Mouse (Mus musculus) natural killer cell, adult 2 months (primary cell): ENCODE measurements around the gene Tpi1.
"Not testable (repeated sequence)": the region's sequence is repeated elsewhere in the genome, so short reads cannot be mapped to it uniquely, and the experiment has no call there.

Source experiments
- DNase-seq, 2 experiments: peaks; one replicate each; pipeline ENCODE4 v3.0.0; 2022; ENCODE audit warnings: low spot score in 2 of 2

The Tpi1 gene

GRCm38 (mm10) chr6:124831199-124831598, 17.1 kb upstream of the Tpi1 start:
- DNase-seq, result not testable (repeated sequence)

DNA sequence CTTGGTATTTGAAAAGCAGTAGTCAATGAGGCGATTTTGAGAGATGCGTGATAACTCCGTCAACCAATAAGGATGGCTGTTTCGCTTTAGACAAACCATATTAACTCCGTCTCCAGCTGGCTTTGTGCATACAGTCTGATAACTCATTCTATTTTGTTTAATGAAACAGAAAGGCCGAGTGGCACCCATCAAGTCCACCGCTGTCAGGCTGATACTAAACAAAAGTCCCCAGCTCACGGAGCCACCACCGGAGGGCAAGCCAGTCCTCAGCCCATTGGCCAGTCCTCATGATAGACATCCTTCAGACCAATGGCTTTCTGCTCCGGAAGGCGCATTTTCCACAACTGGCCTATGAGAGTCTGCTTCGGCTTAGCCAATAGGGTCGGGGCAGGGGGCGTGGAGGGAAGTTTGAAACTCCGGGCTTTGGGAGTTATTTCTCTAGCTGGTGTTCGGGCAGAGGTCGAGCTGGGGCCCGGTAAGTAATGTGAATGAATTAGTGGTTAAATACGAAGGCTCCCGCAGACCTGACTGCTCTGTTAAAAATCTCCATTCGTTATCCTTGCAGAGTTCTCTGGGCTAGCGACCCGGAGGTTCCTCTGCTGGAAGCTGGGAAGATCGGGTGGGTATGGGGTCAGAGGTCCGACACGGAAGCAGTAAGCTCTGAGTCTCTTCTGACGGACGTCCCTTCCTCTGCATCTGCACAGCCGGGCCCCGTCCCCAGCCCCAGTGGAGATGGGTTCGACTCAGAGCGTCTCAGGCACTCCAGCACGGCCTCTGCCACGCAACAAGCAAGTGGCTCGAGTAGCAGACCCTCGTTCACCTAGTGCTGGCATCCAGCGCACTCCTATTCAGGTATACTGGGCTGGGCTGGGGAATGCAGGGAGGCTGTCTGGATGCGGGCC, 16.0 kb upstream of the Tpi1 start:
- DNase-seq, result peak; percentile 91 to 92

DNA sequence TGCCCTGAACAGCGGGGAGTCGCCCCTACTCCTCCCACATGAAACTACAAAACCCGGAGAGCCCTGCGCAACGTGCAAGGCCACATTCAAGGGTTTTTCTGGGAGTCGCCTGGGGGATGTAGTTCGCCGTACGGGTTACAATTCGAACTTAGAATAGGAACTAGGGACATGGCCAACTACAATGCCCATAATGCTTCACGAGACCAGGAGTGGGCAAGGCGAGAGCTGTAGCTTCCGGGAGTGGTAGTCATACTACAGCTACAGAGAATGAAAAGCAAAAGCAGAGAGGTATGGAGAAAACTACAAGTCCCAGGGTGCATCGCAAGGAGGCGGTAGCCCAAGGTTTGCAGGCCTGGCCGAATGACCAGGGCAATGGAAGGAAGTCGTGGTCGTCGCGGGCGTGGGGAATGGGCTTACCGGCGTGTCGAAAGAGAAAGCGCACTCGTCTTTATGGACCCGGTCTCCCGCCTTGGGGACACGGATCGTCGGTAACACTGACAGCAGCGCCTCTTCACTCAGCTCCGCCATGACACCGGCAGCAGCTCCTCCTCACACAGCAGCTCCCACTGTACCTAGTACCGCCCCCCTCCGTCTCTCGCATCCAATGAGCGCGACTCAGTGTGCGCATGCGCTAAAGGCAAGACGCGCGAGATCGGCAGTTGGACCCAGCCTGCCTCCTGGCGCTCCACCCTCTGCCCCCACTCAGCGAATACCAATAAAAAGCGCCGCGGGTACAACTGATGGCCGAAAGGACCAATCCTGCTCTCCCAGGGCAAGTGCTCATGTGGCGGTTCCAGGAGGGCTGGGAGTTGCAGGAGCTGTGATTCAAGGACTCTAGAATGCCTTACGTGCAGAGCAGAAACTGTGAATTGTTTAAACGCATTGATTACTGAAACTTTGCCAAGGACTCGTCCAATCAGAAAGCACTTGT, 15.0 kb upstream of the Tpi1 start, which contains the start of the genes Usp5 and Cdca3:
Usp5 (minus strand) TSS at position 617 of the 931 bp plus-strand sequence.
Cdca3 (plus strand) TSS at position 680 of the 931 bp plus-strand sequence.
- DNase-seq, result peak; percentile 98 to 99

GRCm38 (mm10) chr6:124828101-124828592, 14.1 kb upstream of the Tpi1 start:
- peak; percentile 18 to 47 for DNase-seq

DNA sequence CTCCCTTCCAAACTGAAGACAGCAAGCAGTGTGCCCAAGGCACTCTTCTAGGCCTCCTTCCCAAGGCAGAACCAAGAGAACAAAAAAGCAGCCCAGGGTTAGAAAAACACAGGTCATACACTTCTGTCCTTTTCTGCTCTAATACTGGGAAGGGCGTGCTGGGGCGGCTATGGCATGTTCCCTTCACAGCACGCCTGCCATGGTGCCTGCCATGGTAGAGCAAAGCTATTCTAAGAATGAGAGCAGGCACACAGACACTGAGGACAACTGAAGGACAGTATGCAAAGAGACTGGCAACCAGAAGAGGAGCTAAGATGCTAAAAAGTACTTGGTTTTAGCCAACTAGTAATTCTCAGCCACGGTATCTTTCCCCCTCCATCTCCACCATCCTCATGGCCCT, 8.0 kb upstream of the Tpi1 start:
- no peak for DNase-seq

DNA sequence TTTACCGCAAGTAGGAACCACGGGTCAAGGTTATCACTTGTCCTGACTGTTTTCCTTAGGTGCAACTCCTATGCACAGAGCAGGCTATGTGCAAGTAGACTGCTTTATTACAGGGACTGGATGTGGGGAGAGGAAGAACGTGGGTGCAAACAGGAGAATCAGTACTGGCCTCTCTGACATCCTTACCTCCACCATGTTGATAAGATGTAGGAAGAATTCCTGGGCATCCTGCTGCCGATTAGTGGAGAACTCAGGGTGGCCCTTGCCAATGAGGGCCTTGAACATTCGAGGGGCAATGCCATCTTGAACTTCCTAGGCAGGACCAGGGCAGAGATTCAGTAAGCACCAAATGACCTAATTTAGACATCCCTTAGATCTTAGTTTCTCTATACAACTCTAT, 6.8 kb upstream of the Tpi1 start:
- no peak for DNase-seq

DNA sequence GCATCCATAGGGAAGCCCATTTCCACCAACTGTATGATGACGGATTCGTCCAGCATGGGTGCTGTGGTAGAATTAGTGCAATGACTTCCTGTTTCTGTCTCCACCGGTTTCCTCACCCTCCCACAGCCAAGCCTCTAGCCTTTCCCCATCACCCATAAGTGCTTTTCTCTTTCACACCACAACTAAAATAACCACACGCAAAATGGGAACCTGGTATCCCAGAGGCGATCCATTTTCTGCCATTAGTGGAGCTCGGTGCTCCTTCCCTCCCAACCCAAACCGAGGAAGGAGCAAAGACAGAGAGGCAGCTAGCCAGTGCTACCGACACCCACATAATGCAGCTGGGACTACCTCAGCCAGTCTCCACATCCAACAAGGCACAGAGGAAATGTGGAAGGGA, 3.9 kb upstream of the Tpi1 start:
- DNase-seq, result no peak

- no peak for DNase-seq
Measured at GRCm38 (mm10) chr6:124817563-124817962, 3.5 kb upstream of the Tpi1 start.

DNA sequence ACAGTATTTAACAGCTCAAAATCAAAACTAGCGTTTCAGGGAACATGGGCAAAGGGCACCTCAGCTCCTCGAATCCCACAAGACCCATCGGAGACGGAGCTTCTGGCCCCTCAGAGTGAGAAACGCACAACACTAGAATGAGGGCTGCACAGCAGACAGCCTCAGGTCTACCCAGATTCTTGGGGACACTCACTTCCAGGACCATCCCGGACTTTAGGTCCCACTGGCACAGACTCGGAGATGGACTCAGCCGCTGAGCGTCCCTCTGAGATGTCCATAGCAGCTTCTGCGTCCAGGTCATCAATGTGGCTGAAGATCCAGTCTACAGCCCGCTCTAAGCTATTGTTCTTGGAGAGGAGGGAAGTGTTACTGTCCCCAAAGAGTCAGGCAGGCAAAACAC, 3.0 kb upstream of the Tpi1 start:
- DNase-seq, result no peak

DNA sequence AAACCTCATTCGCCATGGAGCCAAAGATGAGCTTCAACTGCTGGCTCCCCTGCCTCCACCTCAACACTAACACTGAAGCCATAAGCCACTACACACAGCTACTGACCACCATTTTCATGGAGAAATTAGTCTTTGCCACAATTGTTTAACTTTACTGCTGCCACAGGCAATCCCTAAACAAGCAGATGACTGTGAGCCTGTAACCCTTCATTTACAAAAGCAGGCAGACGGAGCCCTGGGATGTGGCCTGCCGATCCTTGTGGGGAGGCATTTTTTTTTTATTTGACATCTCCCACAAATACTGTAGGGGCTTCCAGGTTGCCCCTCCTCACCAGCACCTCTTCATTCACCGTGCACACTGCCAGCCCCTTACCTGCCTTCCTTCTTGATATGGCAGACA, 2.5 kb upstream of the Tpi1 start:
- DNase-seq, result no peak

DNA sequence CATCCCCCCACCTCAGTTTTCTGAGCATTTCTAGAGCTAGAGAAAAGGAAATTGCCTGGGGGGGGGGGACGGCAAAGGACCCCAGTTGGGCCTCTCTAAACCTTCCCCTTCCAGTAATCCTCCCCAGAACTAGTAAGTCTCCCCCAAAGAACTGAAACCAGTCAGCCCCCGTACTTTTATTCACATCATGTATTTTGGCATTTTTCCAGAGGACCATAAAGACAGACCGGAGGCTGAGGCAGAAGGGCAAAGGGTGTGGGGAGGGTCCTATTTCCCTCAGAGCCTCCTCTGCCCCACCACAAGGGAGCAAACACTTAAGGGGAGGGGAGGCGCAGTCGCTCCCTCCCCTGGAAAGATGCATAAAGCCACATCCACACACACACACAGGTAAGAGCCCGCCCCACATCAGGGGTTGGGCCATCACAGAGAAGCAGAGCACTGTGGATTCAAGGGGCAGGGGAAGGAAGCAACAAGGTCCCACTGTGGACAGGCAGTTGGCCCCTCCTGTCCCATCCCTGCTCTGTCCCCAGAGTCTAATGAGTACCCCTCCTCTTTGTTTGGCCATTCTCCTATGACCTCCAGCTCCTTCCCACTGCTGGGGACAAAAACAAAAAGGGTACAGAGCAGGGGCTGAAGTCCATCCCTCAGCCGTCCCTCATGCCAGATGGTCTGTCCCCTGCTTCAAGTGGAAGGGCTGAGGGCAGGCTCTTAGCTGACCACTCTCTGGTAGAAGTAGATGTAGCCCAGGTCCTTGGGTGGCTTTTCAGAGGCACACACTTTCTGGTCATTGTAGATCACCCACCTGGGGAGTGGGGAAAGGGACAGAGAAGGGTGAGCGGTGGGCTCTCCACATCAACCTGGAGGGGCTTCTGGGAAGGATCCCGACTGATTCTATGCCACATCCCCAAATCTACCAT, 1.0 kb upstream of the Tpi1 start:
- no peak for DNase-seq

DNA sequence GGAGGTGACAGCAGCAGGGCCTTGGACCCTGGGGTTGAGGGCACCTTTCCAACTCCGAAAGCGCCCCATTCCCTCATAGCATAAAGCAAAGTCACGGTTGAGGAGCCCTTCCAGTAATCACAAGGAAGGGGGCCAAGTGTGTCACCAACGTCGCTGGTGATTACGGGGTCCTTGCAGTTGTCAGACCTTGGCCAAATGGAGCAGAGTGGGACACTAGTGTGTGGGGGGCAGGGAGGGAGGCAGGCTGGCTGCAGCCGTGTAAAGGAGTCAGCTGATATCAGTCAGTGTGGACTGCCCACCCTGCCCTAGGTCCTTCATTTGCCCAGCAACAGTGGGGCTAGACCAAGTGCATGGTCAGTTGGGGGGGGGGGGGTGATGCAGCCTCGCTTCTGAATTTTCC, 352 bp upstream of the Tpi1 start:
- DNase-seq, result no peak

- peak; percentile 45 to 47 for DNase-seq
Measured at GRCm38 (mm10) chr6:124813496-124813895, 600 bp downstream of the Tpi1 start.

DNA sequence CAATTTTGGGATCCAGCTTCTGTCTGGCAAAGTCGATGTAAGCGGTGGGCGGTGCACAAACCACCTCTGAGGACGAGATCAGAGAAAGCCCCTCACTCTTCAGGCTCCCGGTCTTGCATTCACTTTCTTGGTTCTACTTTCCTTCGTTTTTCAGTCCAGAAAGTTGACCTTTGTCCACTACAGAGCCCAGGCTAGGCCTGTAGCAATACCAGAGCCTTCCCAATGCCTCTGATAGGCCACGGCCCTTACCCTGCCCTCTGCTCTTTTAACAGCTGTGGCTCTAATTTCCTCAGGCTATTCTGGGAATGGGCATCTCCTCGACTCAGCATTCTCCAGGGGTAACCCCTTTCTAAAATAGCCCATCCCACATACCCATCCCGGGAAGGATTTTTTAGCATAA, 1.2 kb downstream of the Tpi1 start:
- no peak for DNase-seq

DNA sequence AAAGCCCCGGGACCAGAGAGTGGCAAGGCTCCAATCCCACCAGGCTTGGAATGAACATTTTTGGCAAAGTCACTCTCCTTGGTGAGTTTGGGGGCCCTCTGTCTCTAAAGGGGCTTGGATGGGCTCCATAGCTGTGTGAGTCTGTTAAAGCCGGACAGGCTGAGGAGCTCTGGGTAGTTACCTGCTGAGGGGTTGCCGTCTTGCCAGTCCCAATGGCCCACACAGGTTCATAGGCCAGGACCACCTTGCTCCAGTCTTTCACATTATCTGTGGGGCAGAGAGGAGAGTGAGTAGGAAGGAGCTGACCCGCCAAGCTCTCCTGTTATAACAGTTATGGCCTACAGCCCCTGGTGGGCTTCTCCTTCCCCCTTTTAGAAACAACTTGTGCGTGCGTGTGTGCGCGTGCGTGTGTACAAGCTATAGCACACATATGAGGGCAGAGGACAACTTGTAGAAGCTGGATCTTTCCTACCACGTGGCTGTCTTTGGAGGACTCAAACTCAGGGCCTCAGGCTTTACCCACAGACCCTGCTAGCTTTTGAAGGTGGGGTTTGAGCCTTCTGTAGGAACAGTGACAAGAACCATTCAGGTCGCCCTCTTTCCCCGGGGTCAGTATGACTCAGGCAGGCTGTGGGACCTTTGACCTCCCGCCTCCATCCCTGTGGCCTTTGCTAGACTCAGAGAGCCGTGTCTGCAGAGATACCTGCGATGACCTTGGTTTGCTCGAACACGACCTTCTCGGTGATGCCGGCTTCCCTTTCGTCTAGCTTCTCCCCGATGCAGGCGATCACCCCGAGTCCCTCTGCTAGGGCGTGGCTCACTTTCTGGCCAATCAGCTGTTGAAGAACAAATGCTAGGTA, 2.2 kb downstream of the Tpi1 start:
- no peak for DNase-seq

GRCm38 (mm10) chr6:124811403-124811665, 2.8 kb downstream of the Tpi1 start:
- no peak for DNase-seq

- DNase-seq, result not testable (repeated sequence)
Measured at GRCm38 (mm10) chr6:124810566-124811402, 3.3 kb downstream of the Tpi1 start.

GRCm38 (mm10) chr6:124809775-124810538, 4.1 kb downstream of the Tpi1 start:
- no peak for DNase-seq
